Mouse (Mus musculus): ENCODE measurements around the gene Cftr. TPM values are rescaled to one million over a fixed set of nuclear protein-coding genes. Genes with fewer than 3 reads are reported as not detected.

Cftr gene
- total RNA-seq, 2 experiments from 2014 or later, result not detected

DNA sequence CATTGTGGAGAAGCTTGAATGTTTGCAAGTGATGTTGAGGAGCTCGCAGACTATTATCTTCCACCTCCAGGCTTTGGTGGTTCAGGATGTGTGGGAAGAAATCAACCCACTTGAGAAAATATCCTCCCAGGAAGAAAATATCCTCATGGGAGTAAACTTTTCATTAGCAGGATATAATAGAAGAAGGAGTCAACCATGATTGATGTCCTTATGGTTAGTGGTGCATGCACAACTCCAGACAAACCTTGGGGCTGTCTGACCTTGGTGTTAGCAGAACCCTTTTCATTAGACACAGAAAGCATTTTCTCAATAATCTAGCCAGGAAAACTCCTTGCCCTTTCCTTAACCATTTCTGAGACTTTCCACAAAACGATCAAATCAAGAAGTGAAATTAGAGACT is 173.8 kb downstream of the Cftr start:
- no peak for TF ChIP-seq CTCF (IDR thresholded peaks at IDR 0.05)
- H3K4me3 ChIP-seq, result no peak overlapping the region
- no peak for DNase-seq
- intact Hi-C loops (cut with DNase I), result no loop called here
- no peak overlapping the region for H3K27ac ChIP-seq

DNA sequence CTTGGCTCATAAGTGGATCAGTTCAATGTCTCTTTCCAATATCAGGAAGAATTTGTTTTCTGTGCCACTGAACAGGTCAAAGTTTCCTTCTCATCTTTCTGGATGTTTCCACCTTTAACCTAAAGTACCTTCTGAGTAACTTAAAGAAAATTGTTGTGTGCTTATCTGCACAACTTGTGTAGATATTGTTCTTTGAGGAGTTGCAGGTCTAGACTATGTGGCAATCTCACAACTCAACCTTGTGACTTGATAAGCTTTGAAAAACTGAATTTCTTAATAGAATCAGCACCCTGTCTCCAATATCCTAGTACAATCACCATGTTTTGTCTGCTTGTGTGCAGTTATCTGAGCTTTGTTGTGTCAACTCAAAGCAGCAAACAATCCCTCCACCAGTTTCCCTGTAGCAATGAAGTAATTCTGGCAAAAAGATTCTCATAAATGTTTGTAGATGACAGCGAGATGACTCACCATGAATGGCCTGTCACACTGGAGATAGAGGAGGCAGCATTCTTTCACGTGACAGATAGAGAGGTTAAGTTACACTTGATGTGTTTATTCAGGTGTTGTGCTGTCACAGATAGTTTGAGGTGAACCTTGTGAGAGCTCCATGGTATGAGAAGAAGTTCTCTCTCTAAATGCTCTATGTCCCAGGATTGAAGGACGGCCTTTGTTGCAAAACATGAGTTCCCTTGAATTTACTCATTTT is 178.8 kb downstream of the Cftr start:
- no peak for DNase-seq
- Histone ChIP-seq H3K4me3 (no peak overlapping the region), H3K27ac (no peak overlapping the region)
- no peak for TF ChIP-seq CTCF (IDR thresholded peaks at IDR 0.05)
- intact Hi-C loops (cut with DNase I), result no loop called here

- intact Hi-C loops (cut with DNase I), result no loop called here
These were observed 189.7 kb downstream of the Cftr start for GRCm38 (mm10) chr6:18360154-18360553.

GRCm38 (mm10) chr6:18360955-18361354 is 190.5 kb downstream of the Cftr start:
- no peak for DNase-seq
- Histone ChIP-seq H3K27ac (no peak overlapping the region), H3K4me3 (no peak overlapping the region)
- TF ChIP-seq CTCF (IDR thresholded peaks at IDR 0.05), result no peak
- intact Hi-C loops (cut with DNase I), result no loop called here

More at GRCm38 (mm10) chr6:18360154-18360553, 189.7 kb downstream of the Cftr start:
- H3K4me3 ChIP-seq, result no peak overlapping the region
- DNase-seq, result no peak
- TF ChIP-seq CTCF (IDR thresholded peaks at IDR 0.05), result no peak
- no peak overlapping the region for H3K27ac ChIP-seq

DNA sequence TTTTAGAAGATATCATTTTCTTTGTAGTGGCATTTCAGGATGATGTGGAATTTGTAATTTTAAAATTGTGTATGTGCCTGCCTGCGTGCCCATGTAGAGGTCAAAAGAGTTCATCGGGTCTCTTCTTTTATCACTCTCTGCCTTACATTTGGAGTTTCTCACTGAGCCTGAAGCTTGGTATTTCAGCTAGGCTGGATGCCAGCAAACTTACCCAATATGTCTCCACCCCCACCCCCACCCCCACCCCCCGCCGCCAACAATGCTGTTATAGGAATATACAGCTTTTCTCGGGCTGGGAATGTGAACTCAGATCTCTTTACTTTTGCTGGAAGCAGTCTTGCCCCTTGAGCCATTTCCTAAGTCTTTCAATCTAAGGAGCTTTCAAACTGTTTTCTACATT is 191.7 kb downstream of the Cftr start:
- DNase-seq, result no peak
- Histone ChIP-seq H3K4me3 (no peak overlapping the region), H3K27ac (no peak overlapping the region)
- intact Hi-C loops (cut with DNase I), result no loop called here
- TF ChIP-seq CTCF (IDR thresholded peaks at IDR 0.05), result no peak

GRCm38 (mm10) chr6:18369054-18369453 is 198.6 kb downstream of the Cftr start:
- intact Hi-C loops (cut with DNase I), result no loop called here
- TF ChIP-seq CTCF (IDR thresholded peaks at IDR 0.05), result no peak
- Histone ChIP-seq H3K27ac (no peak overlapping the region), H3K4me3 (no peak overlapping the region)
- DNase-seq, result no peak

- no peak for DNase-seq
- H3K4me3 ChIP-seq, result no peak overlapping the region
- no peak for TF ChIP-seq CTCF (IDR thresholded peaks at IDR 0.05)
- intact Hi-C loops (cut with DNase I), result no loop called here
- no peak overlapping the region for H3K27ac ChIP-seq
These were observed 199.2 kb downstream of the Cftr start for GRCm38 (mm10) chr6:18369723-18370122.

Other genes with a start within 250 kb of the Cftr start
- under 1 TPM; 0.31 to 0.59 TPM for gene Wnt2, start 140.1 kb upstream of the Cftr start, total RNA-seq (2021)
- not detected for gene Asz1, start 61.6 kb upstream of the Cftr start, total RNA-seq (2021)

Data from gastrocnemius, adult 2 months (tissue).